In genomic region chr2:31836091-31836490, GRCm38 (mm10) we compare ENCODE assay signal across 29 mouse cellular contexts. TPM values are rescaled to one million over a fixed set of nuclear protein-coding genes. Genes with fewer than 3 reads are reported as not detected.
A peak's percentile ranks its signal among the peaks of the same experiment; 100 is the strongest.
DNase-seq lines count a peak whose midpoint lies in the region; ATAC-seq and TF ChIP-seq lines count a peak whose summit lies in the region.
"Had no signal": no experiment of that assay in that cellular context is flagged by ENCODE, and none has a peak within 500 bp of the region (broad histone marks: within the 10 kb centered on the region; RNA-seq: fewer than 3 reads in every experiment).

No protein-coding gene starts in this region.

- peaks cover 49% of the 10 kb centered on the region for H3K27me3 ChIP-seq in hindbrain, embryonic 10.5 days (ENCODE audit: insufficient read depth, poor library complexity, severe bottlenecking)
- H3K27me3 ChIP-seq in hindbrain, embryonic 16.5 days (replicated peaks; ENCODE audit: control insufficient read depth, insufficient read depth, low read length) = peaks cover 4% of the 10 kb centered on the region; the same call in 1 of the 2 replicates
- H3K27me3 ChIP-seq in kidney, adult 2 months (replicated peaks; ENCODE audit: control insufficient read depth, insufficient read depth, low read length) = no peaks in the 10 kb centered on the region
- H3K27me3 ChIP-seq in kidney, postnatal 0 days (ENCODE audit: insufficient read depth, low read length) = no peaks in the 10 kb centered on the region
- peaks cover 42% of the 10 kb centered on the region for H3K27me3 ChIP-seq in limb, embryonic 10.5 days (ENCODE audit: low read depth, poor library complexity, severe bottlenecking)
- peaks cover 7% of the 10 kb centered on the region; the same call in 1 of the 2 replicates for H3K27me3 ChIP-seq in liver, postnatal 0 days (ENCODE audit: insufficient read depth, low read length)
- H3K27me3 ChIP-seq: intestine, embryonic 15.5 days; stomach, embryonic 15.5 days had no signal

- no peak overlapping the region for H3K4me3 ChIP-seq in hindbrain, embryonic 10.5 days
- H3K4me3 ChIP-seq in hindbrain, embryonic 16.5 days (ENCODE audit: low read length) = no peak overlapping the region
- no peak overlapping the region for H3K4me3 ChIP-seq in kidney, adult 2 months (ENCODE audit: insufficient read depth, low read depth, low read length)
- H3K4me3 ChIP-seq in kidney, postnatal 0 days (replicated peaks; ENCODE audit: low read depth, low read length) = no peak overlapping the region
- no peak overlapping the region for H3K4me3 ChIP-seq in limb, embryonic 10.5 days
- no peak overlapping the region for H3K4me3 ChIP-seq in liver, postnatal 0 days (ENCODE audit: low read depth, low read length)
- H3K4me3 ChIP-seq: heart, adult 2 months; intestine, embryonic 15.5 days; layer of hippocampus, adult 2 months; limb, embryonic 13.5 days; liver, embryonic 12.5 days; neural tube, embryonic 13.5 days; stomach, embryonic 15.5 days had no signal

- H3K4me1 ChIP-seq in hindbrain, embryonic 10.5 days (replicated peaks) = peaks cover 45% of the 10 kb centered on the region
- no peaks in the 10 kb centered on the region for H3K4me1 ChIP-seq in hindbrain, embryonic 16.5 days (ENCODE audit: control insufficient read depth, insufficient read depth, low read depth, low read length)
- no peaks in the 10 kb centered on the region for H3K4me1 ChIP-seq in kidney, adult 2 months (ENCODE audit: control insufficient read depth, insufficient read depth, low read length)
- H3K4me1 ChIP-seq in kidney, postnatal 0 days (replicated peaks; ENCODE audit: insufficient read depth, low read length) = peaks cover 9% of the 10 kb centered on the region; the same call in 1 of the 2 replicates
- H3K4me1 ChIP-seq in limb, embryonic 10.5 days = peaks cover 24% of the 10 kb centered on the region
- H3K4me1 ChIP-seq in liver, postnatal 0 days (ENCODE audit: insufficient read depth) = no peaks in the 10 kb centered on the region
- H3K4me1 ChIP-seq: intestine, embryonic 15.5 days; liver, embryonic 12.5 days; stomach, embryonic 15.5 days had no signal

- H3K4me2 ChIP-seq in hindbrain, embryonic 16.5 days (ENCODE audit: low read length) = no peak overlapping the region
- no peak overlapping the region for H3K4me2 ChIP-seq in kidney, postnatal 0 days (ENCODE audit: low read length)
- no peak overlapping the region for H3K4me2 ChIP-seq in liver, postnatal 0 days (ENCODE audit: low read depth, low read length)
- H3K4me2 ChIP-seq: hindbrain, embryonic 14.5 days; intestine, embryonic 15.5 days; limb, embryonic 13.5 days; liver, embryonic 12.5 days; neural tube, embryonic 13.5 days; stomach, embryonic 15.5 days had no signal

- intact Hi-C loops in left cerebral cortex, postnatal 14 days (cut with DNase I) = no loop called here

- no peak overlapping the region for H3K9ac ChIP-seq in hindbrain, embryonic 16.5 days (ENCODE audit: low read depth, low read length)
- H3K9ac ChIP-seq in kidney, postnatal 0 days (ENCODE audit: low read depth, low read length) = no peak overlapping the region
- H3K9ac ChIP-seq in liver, postnatal 0 days (replicated peaks) = no peak overlapping the region
- H3K9ac ChIP-seq: hindbrain, embryonic 14.5 days; intestine, embryonic 15.5 days; limb, embryonic 13.5 days; liver, embryonic 12.5 days; neural tube, embryonic 13.5 days; stomach, embryonic 15.5 days had no signal

- no peaks in the 10 kb centered on the region for H3K36me3 ChIP-seq in hindbrain, embryonic 10.5 days
- H3K36me3 ChIP-seq in hindbrain, embryonic 16.5 days (ENCODE audit: control insufficient read depth, insufficient read depth, low read length) = no peaks in the 10 kb centered on the region
- no peaks in the 10 kb centered on the region for H3K36me3 ChIP-seq in kidney, adult 2 months (ENCODE audit: control insufficient read depth, insufficient read depth, low read length)
- no peaks in the 10 kb centered on the region for H3K36me3 ChIP-seq in kidney, postnatal 0 days (ENCODE audit: insufficient read depth, low read length)
- no peaks in the 10 kb centered on the region for H3K36me3 ChIP-seq in limb, embryonic 10.5 days
- no peaks in the 10 kb centered on the region for H3K36me3 ChIP-seq in liver, postnatal 0 days (replicated peaks; ENCODE audit: insufficient read depth, low read length)
- H3K36me3 ChIP-seq: forebrain, embryonic 10.5 days; intestine, embryonic 15.5 days; limb, embryonic 13.5 days; liver, embryonic 12.5 days; neural tube, embryonic 13.5 days; stomach, embryonic 15.5 days had no signal

- no peak for TF ChIP-seq EP300 in liver, postnatal 0 days (IDR thresholded peaks at IDR 0.05; ENCODE audit: low read depth)

- no peaks in the 10 kb centered on the region for H3K9me3 ChIP-seq in hindbrain, embryonic 10.5 days
- H3K9me3 ChIP-seq in hindbrain, embryonic 16.5 days (ENCODE audit: control insufficient read depth, low read length) = no peaks in the 10 kb centered on the region
- no peaks in the 10 kb centered on the region for H3K9me3 ChIP-seq in kidney, postnatal 0 days (replicated peaks; ENCODE audit: low read length)
- H3K9me3 ChIP-seq in limb, embryonic 10.5 days (replicated peaks) = no peaks in the 10 kb centered on the region
- H3K9me3 ChIP-seq in liver, postnatal 0 days (ENCODE audit: low read length) = no peaks in the 10 kb centered on the region
- H3K9me3 ChIP-seq: forebrain, embryonic 10.5 days; intestine, embryonic 15.5 days; limb, embryonic 13.5 days; liver, embryonic 12.5 days; neural tube, embryonic 13.5 days; stomach, embryonic 15.5 days had no signal

- peak overlapping the region; percentile 13; the same call in 1 of the 2 replicates for H3K27ac ChIP-seq in hindbrain, embryonic 10.5 days
- no peak overlapping the region for H3K27ac ChIP-seq in hindbrain, embryonic 16.5 days (ENCODE audit: low read depth, low read length)
- no peak overlapping the region for H3K27ac ChIP-seq in kidney, adult 2 months (ENCODE audit: insufficient read depth, low read depth, low read length)
- no peak overlapping the region for H3K27ac ChIP-seq in kidney, postnatal 0 days
- H3K27ac ChIP-seq in limb, embryonic 10.5 days = 0 out of 2 replicates have a peak overlapping the region, but pooled peaks have one; percentile 4
- no peak overlapping the region for H3K27ac ChIP-seq in liver, postnatal 0 days (ENCODE audit: low read depth)
- H3K27ac ChIP-seq: forebrain, embryonic 10.5 days; heart, adult 2 months; hindbrain, embryonic 14.5 days; intestine, embryonic 15.5 days; layer of hippocampus, adult 2 months; limb, embryonic 13.5 days; liver, embryonic 12.5 days; neural tube, embryonic 13.5 days; stomach, embryonic 15.5 days had no signal

- TF ChIP-seq POLR2A in kidney, adult 2 months (IDR thresholded peaks at IDR 0.05; ENCODE audit: low read depth, low read length) = no peak

- ATAC-seq in hindbrain, embryonic 16.5 days = no peak
- peak; percentile 50 for ATAC-seq in kidney, postnatal 0 days (replicated peaks; ENCODE audit: low FRiP score, low read depth)
- no peak for ATAC-seq in liver, postnatal 0 days
- ATAC-seq: forebrain, embryonic 16.5 days; intestine, embryonic 15.5 days; liver, embryonic 12.5 days had no signal

- DNase-seq in hindbrain, embryonic 10.5 days (ENCODE audit: low spot score) = no peak
- DNase-seq in kidney, adult 2 months = peak; percentile 76
- no peak for DNase-seq in kidney, postnatal 0 days (ENCODE audit: low spot score)
- no peak for DNase-seq in limb, embryonic 10.5 days (ENCODE audit: low spot score)
- DNase-seq in liver, postnatal 0 days = no peak
- no peak for DNase-seq in left cerebral cortex, postnatal 14 days (ENCODE audit: low spot score in 2 of 2)
- DNase-seq: adrenal gland, postnatal 25 days; cerebellum, adult 8-10 months; cerebellum, postnatal 36 days; gastrocnemius, postnatal 25 days; heart, adult 2 months; lung, adult 2 months; lung, postnatal 14 days; midbrain, embryonic 14.5 days; right cerebral cortex, adult 18-20 months; thymus, postnatal 36 days had no signal

- 62% methylated on average over 10 of the region's 10 CpGs for WGBS in hindbrain, embryonic 10.5 days
- 50% methylated on average over 10 of the region's 10 CpGs for WGBS in hindbrain, embryonic 16.5 days
- 33% methylated on average over 10 of the region's 10 CpGs for WGBS in kidney, adult 2 months
- 39% methylated on average over 10 of the region's 10 CpGs for WGBS in kidney, postnatal 0 days
- 75% methylated on average over 10 of the region's 10 CpGs for WGBS in limb, embryonic 10.5 days
- 76% methylated on average over 10 of the region's 10 CpGs for WGBS in liver, postnatal 0 days (ENCODE audit: insufficient replicate concordance)

- no peak for TF ChIP-seq CTCF in kidney, adult 2 months (conservative IDR thresholded peaks at IDR 0.05; ENCODE audit: insufficient read depth, insufficient read length, low read depth, low read length)
- TF ChIP-seq CTCF in kidney, postnatal 0 days (IDR thresholded peaks at IDR 0.05; ENCODE audit: low read depth) = no peak
- TF ChIP-seq CTCF in liver, postnatal 0 days (IDR thresholded peaks at IDR 0.05; ENCODE audit: low read depth) = no peak

RNA-seq across cellular contexts. Expression of gene Fibcd1, which starts 9.7 kb away (rescaled TPM):
- 0.60 and 2.0 TPM in 2 replicates for polyA plus RNA-seq in hindbrain, embryonic 10.5 days (2016; fragmentation: Nextera tagmentation; extraction: Ambion mirVana)
- polyA plus RNA-seq in hindbrain, embryonic 16.5 days (2015; fragmentation: Nextera tagmentation; extraction: Ambion mirVana) = 7.1 and 8.6 TPM in 2 replicates
- polyA plus RNA-seq in kidney, adult 2 months (2012; rRNA removed) = 0.03 and 0.05 TPM in 2 replicates
- 0.75 and 0.89 TPM in 2 replicates for polyA plus RNA-seq in kidney, postnatal 0 days (2015; fragmentation: Nextera tagmentation; extraction: Ambion mirVana)
- 0.04 and 0.13 TPM in 2 replicates for polyA plus RNA-seq in limb, embryonic 10.5 days (2016; fragmentation: Nextera tagmentation; extraction: Ambion mirVana)
- polyA plus RNA-seq in liver, postnatal 0 days (2015; fragmentation: Nextera tagmentation; extraction: Ambion mirVana) = not detected in 2 replicates
- 10 to 100 TPM; 12.8 to 16.1 TPM for total RNA-seq in left cerebral cortex, postnatal 14 days (2021)
- total RNA-seq: gastrocnemius, postnatal 25 days; heart, adult 2 months; heart, postnatal 25 days; megakaryocyte, adult 5-6 weeks had no signal
- polyA plus RNA-seq: heart, adult 2 months; liver, embryonic 12.5 days had no signal

RNA-seq across cellular contexts. Expression of gene Qrfp, which starts 25.7 kb away (rescaled TPM):
- 0.12 and 0.20 TPM in 2 replicates for polyA plus RNA-seq in hindbrain, embryonic 10.5 days (2016; fragmentation: Nextera tagmentation; extraction: Ambion mirVana)
- 0.09 TPM in 1 of 2 replicates, not detected in the other for polyA plus RNA-seq in hindbrain, embryonic 16.5 days (2015; fragmentation: Nextera tagmentation; extraction: Ambion mirVana)
- 0.05 and 0.11 TPM in 2 replicates for polyA plus RNA-seq in kidney, adult 2 months (2012; rRNA removed)
- 0.08 TPM in 2 replicates for polyA plus RNA-seq in kidney, postnatal 0 days (2015; fragmentation: Nextera tagmentation; extraction: Ambion mirVana)
- 0.06 and 0.23 TPM in 2 replicates for polyA plus RNA-seq in limb, embryonic 10.5 days (2016; fragmentation: Nextera tagmentation; extraction: Ambion mirVana)
- polyA plus RNA-seq in liver, postnatal 0 days (2015; fragmentation: Nextera tagmentation; extraction: Ambion mirVana) = 0.07 and 0.08 TPM in 2 replicates
- not detected for total RNA-seq in left cerebral cortex, postnatal 14 days (2021)
- total RNA-seq: adrenal gland, postnatal 25 days; gastrocnemius, postnatal 25 days; heart, adult 2 months; heart, postnatal 25 days; layer of hippocampus, adult 2 months; layer of hippocampus, postnatal 25 days had no signal
- polyA plus RNA-seq: hindbrain, embryonic 14.5 days had no signal

RNA-seq across cellular contexts. Expression of gene Lamc3, which starts 51.0 kb away (rescaled TPM):
- 8.4 and 8.6 TPM in 2 replicates for polyA plus RNA-seq in hindbrain, embryonic 10.5 days (2016; fragmentation: Nextera tagmentation; extraction: Ambion mirVana)
- 3.2 and 5.8 TPM in 2 replicates for polyA plus RNA-seq in hindbrain, embryonic 16.5 days (2015; fragmentation: Nextera tagmentation; extraction: Ambion mirVana)
- 20.7 and 24.8 TPM in 2 replicates for polyA plus RNA-seq in kidney, adult 2 months (2012; rRNA removed)
- 2.8 TPM in 2 replicates for polyA plus RNA-seq in kidney, postnatal 0 days (2015; fragmentation: Nextera tagmentation; extraction: Ambion mirVana)
- polyA plus RNA-seq in limb, embryonic 10.5 days (2016; fragmentation: Nextera tagmentation; extraction: Ambion mirVana) = 0.15 and 0.16 TPM in 2 replicates
- polyA plus RNA-seq in liver, postnatal 0 days (2015; fragmentation: Nextera tagmentation; extraction: Ambion mirVana) = 0.02 TPM in 1 of 2 replicates, not detected in the other
- total RNA-seq in left cerebral cortex, postnatal 14 days (2021) = 10 to 100 TPM in 1 of 2 experiments, 1 to 10 TPM in 1; 9.2 to 11.4 TPM
- total RNA-seq: megakaryocyte, adult 5-6 weeks had no signal

Comparison
In these comparisons a context has a peak if more than half of its experiments do, and no peak if none do; other contexts are left out.
1. H3K27ac ChIP-seq: peak in hindbrain, embryonic 10.5 days (single experiment) and limb, embryonic 10.5 days (single experiment); none in hindbrain, embryonic 16.5 days (single experiment), kidney, adult 2 months (single experiment), kidney, postnatal 0 days (single experiment) and liver, postnatal 0 days (single experiment).